Mouse (Mus musculus) ovary, adult 18-20 months (tissue): Measurements from ENCODE around the gene 4933402J07Rik.

Experiments used
- DNase-seq: peaks from one replicate; pipeline ENCODE4 v3.0.0; 2022; ENCODE audit warnings: low spot score, mixed read lengths

The 4933402J07Rik gene

GRCm38 (mm10) chr8:87563553-87563952 lies at the start of gene 4933402J07Rik:
Gene 4933402J07Rik, plus strand, starts transcription at chr8:87563853.
- no peak for DNase-seq

- no peak for DNase-seq
These were observed 46.5 kb upstream of the 4933402J07Rik start for GRCm38 (mm10) chr8:87517132-87517531.

GRCm38 (mm10) chr8:87525006-87525405 lies 38.6 kb upstream of the 4933402J07Rik start:
- no peak for DNase-seq

DNA sequence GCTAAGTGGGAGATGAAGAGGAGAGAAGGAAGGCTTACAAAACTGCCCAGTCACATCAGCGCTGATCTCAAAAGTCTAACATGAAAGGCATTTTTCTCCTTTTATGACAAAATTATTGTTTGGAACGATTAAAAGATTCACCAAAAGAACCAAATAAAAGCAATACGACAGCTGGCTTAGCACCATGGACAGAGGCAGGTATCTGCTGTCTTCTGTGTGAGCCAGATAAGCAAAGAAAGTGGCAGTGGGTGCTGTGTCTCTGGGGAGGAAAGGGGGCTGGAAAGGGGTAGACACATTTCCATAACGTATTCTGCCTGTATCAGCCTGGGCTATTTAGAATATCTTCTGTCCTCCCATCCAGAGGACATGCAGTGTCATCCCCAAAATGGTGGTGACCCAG lies 32.5 kb upstream of the 4933402J07Rik start:
- DNase-seq = no peak

GRCm38 (mm10) chr8:87533476-87533875 lies 30.2 kb upstream of the 4933402J07Rik start:
- DNase-seq = no peak

GRCm38 (mm10) chr8:87534846-87535245 lies 28.8 kb upstream of the 4933402J07Rik start:
- no peak for DNase-seq

DNA sequence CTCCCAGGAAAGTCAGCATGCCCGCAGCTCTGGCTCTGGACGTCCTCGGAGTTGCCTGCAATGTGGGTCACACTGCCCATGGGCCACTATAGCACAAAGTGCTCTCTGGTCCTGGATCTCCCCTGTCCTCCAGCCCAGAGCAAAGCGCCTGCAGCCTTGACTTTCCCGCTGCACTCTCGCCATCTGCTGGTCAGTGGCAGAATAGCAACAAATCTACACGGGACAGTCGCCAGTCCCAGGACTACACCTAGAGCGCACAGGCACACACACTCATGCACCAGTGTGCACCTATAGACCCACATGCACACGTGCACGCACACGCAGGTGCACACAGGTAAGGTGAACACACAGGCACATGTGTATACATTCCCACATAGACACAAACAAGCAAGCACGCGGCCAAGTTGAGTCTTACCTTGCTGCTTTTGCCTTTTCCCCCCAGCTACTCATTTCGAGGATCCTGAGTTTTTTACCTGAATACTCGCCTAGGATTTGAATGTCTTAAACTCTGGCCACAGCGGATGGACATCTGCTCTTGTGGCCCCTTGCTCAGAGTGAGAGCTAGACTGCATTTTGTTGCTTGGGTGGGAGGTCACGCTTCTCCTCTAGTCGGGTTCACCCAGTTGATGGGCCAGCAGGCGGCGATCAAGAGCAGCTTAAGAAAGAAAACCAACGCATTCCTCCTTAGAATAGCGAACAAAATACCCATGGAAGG lies 26.9 kb upstream of the 4933402J07Rik start:
- DNase-seq = peak; percentile 27

- DNase-seq = no peak
These were observed 23.7 kb upstream of the 4933402J07Rik start for GRCm38 (mm10) chr8:87539829-87540394.

GRCm38 (mm10) chr8:87549881-87550280 lies 13.8 kb upstream of the 4933402J07Rik start:
- DNase-seq = peak; percentile 37

DNA sequence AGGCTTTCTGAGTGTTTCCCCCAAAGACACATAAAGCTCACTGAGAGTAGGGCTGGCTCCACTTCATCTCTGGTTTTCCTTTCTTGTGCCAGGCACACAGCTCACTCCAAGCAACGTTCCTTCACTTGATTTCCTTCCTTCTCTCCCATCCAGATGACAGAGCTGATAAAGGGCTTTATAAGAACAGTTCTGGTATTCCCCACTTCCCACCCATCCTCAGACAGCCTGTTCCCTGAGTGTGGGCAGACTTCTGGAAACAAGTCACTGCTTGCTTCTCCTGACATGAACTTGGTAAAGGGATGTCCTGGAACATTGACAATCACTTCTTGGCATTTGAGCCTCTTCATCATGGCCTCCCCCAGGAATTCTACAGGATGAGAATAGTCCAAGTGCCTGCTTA lies 10.9 kb upstream of the 4933402J07Rik start:
- DNase-seq = no peak

DNA sequence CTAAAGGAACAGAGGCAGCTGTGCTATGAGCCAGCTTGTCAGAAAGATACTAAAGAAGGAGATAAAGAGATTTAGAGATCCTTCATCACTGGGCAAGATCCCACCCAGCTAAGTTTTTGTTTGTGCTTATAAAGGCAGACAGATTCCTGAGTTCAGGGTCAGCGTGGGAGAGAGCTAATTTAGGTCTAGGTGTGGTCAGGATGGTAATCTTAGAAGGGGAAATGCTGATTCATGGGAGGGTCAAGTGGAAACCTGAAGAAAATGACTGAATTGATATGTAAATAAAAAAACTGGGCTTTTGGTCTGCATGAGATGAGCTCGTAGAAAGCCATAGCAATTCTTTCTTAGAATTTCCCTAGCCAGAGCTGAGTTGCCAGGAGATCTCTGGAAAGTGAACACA lies 2.9 kb upstream of the 4933402J07Rik start:
- DNase-seq = no peak

DNA sequence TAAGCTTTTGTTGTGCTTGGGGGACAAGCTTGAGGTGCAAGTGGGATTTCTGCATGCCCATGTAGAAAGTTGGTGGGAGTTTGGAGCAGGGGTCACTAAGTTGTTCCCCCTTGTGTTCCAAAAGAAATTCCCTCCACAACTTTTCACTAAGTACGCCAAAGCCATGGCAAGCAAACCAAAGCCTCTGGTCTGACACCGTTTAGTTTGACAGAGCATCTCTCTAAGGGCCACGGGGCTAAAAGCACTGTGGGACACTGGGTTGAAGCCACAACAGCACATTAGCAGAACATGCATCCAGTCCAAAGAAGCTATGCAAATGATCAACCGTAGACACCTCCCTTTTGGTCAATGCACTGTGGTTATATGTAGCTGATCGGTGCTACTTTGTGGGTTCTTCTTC lies 5.5 kb downstream of the 4933402J07Rik start:
- DNase-seq = no peak

- DNase-seq = no peak
These were observed 6.3 kb downstream of the 4933402J07Rik start for GRCm38 (mm10) chr8:87569706-87570563.

- DNase-seq = no peak
These were observed 6.9 kb downstream of the 4933402J07Rik start for GRCm38 (mm10) chr8:87570564-87570855.

DNA sequence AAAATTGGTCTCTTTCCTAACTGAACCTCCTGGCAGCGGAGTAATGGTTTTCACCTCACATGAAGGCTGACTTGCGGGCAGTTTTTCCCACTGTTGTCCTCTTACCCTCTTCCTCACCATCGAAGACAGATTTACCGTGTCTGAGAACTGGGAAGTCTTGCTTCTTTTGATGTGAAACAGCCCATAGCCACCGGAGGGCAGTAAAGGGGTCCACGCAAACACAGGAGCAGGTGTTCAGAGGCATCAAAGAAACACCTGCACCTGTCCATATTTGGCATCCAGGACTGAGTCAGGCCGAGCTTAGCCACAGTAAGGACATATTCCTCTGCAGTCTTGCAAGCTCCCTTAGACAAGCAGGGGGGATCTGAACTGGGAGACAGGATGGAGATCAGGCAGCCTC lies 7.2 kb downstream of the 4933402J07Rik start:
- no peak for DNase-seq

DNA sequence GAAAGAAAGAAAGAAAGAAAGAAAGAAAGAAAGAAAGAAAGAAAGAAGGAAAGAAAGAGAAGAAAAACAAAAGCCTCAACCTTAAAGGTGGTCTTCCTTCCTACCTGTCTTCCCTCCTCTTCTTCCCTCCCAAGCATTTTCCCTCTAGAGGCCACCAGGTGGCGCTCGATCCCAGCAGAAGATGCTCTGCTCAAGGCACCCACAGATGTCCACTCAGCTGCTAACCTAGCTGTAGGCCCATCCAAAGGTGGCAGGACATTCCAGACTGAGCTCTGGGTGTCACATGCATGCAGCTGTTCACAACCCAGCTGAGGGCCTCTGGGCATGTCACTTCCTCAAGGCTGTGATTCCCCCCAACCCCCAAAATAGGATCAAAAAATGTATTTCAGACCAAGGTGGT lies 30.6 kb downstream of the 4933402J07Rik start:
- DNase-seq = peak; percentile 31

DNA sequence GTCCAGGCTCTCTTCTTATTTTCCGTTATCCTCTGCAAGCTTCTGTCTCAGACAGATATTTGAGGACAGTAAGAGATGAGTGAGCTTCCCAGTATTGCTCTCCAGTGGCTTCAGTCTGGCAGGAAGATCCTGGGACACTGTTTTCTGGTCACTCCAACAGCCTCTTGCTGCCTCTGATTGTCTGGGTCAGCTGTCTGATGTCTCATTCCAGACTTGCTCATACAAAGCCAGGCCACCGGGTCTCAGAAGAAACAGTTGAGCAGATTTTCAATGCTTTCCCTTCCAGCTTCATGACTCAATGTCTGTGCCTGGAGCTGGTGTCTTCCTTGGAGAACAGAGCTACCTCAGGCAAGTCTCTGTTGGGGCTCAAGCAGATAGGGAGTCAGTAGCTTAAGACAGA lies 39.1 kb downstream of the 4933402J07Rik start:
- DNase-seq = no peak

DNA sequence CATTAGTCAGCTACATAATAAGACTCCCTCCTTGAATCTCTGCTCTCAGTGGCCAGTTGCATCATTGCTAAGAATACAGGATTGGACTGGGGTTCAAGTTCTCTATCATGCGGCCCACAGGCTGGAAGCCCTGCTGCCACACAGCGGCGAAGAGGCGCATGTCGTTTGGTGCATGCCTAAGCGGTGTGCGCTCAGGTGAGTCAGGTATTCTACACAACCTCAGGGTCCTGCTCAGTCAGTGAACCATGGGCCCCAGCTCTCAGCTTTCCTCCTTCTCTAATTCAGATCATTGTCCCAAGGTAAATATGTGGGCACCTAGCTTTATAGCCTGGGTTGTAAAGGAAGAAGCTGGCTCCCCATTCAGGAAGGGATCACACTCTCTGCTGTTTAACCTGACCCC lies 45.5 kb downstream of the 4933402J07Rik start:
- no peak for DNase-seq

DNA sequence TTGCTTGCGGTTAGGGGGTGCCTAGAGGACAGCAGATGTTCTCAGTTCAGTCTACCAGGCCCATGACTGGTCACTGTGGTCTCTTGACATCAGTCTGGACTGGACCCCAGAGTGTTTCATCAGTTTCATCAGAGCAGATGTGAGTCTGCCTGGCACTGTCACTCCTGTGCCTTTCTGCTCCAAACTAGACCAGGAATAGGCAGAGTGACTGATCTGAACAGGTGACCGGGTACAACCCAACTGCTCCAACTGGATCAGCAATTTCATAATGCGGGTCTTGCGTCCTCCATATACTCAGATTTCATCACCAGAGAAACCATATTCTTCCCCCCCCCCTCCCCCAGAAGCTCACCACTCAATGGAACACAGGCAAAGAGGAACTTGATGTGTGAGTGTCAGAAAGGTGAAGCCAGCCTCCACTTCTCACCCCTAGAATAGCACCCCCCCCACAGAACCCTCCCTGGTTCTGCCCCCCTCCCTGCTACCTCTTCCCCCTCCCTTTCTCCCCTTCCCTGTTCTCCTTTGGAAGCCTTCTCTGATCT lies 46.1 kb downstream of the 4933402J07Rik start:
- DNase-seq = no peak

DNA sequence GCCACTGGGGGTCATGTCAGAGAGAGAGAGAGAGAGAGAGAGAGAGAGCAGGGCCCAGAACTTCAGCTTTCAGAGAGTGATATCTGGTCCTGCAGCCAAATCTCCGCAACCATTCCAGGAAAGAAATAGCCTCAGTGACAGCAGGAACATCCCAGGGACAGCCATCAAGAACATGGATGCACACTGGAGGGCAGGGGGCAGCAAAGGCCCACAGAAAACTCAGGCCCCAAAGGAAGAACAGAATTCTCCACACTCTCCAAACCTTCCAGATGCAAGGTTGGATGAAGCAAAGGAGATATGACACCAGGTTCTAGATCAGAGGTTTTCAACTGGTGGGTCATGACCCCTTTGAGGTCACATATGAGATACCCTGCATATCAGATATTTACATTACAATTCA lies 50.0 kb downstream of the 4933402J07Rik start:
- DNase-seq = no peak

DNA sequence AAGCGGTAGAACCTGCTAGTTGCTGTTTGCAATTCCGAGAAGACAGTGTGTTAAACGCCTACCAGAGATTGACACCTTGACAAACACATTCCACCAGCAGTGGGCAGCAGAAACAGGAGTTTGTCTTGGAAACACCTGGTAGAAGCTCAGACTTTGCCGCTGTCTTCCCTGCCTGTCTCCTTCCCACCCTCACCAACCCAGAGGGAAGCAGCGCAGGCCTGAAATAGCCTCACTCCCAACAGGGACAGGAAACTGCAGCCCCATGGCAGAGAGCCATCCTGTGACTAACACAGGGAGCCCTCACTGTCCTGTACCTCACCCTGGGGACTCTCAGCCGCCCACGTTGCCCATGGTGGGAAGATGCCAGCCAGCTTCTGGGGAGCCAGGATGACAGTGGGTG lies 55.5 kb downstream of the 4933402J07Rik start:
- DNase-seq = no peak

- DNase-seq = no peak
These were observed 55.9 kb downstream of the 4933402J07Rik start for GRCm38 (mm10) chr8:87619529-87619928.

GRCm38 (mm10) chr8:87620225-87620624 lies 56.6 kb downstream of the 4933402J07Rik start:
- no peak for DNase-seq
